Mouse (Mus musculus): ENCODE data around the gene Cela1. TPM values are rescaled to one million over a fixed set of nuclear protein-coding genes. Genes with fewer than 3 reads are reported as not detected.
A peak's percentile ranks its signal among the peaks of the same experiment; 100 is the strongest.

The Cela1 gene
- 2.8 TPM in 1 of 2 replicates, not detected in the other for total RNA-seq (2017)

GRCm38 (mm10) chr15:100687430-100687971 lies at the start of gene Cela1:
TSS of gene Cela1 (minus strand) at chr15:100687921.
- ATAC-seq (ENCODE audit: extremely low read depth, insufficient number of reproducible peaks, low FRiP score, poor library complexity, severe bottlenecking): no peak

DNA sequence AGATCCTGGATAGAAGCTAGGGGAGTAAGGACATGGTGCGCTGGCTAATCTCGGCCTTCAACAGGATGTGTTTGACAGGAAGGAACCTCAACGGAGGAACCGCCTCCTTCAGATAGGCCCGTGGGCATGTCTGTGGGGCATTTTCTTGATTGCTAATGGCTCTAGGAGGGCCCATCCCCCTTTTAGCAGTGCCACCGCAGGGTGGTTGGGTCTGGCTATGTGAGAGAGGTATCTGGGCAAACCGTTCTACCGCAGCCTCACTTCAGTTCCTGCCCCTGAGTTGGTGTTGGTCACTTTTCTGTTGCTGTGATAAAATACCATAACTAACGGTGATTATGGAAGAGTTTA lies 48.2 kb upstream of the Cela1 start:
- ATAC-seq (ENCODE audit: extremely low read depth, insufficient number of reproducible peaks, low FRiP score, poor library complexity, severe bottlenecking): no peak

DNA sequence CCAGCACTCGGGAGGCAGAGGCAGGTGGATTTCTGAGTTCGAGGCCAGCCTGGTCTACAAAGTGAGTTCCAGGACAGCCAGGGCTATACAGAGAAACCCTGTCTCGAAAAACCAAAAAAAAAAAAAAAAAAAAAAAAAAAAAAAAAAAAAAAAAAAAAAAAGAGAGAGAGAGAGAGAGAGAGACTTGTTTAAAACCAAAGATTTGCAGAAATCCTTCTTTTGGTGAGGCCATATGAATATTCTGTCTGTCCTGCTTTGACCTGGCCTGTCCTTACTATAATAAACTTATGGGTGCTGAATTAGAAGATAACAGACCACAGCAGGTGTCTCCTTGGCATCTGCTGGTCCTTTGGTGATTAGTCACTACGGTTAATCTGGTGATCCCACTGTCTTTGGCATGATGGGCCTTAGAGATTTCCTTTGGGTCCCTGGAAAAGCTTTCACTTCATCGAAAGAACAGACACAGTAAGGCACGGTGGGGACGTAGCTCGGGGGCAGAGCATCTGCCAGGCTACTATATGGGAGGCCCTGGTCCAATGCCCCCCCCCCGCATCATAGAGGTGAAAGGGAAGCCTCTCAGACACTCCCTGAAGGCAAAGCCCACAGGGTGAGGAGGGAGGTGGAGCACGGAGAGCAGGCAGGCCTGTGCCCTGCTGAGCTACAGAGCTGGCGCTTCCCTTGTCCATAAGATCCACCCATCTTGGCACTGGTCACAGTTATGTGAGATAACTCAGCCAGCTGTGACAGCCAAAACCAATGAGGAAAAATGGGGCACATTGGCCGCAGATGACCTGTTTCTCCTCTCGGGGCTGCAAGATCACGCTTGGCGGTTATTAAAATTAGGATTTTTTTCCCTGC lies 47.6 kb upstream of the Cela1 start:
- no peak for ATAC-seq (ENCODE audit: extremely low read depth, insufficient number of reproducible peaks, low FRiP score, poor library complexity, severe bottlenecking)

DNA sequence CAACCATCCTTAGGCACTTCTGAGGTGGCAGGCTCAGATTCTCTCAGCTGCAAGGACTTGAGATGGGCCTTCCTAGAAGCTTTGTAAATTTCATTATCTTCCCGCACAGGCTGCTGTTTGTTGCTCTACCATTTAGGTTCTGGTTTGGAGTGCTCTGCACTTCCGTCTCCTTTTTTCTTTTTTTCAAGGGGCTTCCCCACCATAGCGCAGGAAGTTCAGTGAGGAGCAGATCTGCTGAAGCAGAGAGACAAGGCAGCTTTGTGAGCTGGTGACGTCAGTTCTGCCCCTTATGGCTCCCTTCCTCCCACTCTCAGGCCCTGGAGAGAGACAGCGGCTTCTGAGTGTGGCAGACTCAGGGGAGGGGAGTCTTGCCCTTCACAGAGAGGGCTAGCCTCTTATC lies 44.9 kb upstream of the Cela1 start:
- ATAC-seq (ENCODE audit: extremely low read depth, insufficient number of reproducible peaks, low FRiP score, poor library complexity, severe bottlenecking): peak; percentile 80

DNA sequence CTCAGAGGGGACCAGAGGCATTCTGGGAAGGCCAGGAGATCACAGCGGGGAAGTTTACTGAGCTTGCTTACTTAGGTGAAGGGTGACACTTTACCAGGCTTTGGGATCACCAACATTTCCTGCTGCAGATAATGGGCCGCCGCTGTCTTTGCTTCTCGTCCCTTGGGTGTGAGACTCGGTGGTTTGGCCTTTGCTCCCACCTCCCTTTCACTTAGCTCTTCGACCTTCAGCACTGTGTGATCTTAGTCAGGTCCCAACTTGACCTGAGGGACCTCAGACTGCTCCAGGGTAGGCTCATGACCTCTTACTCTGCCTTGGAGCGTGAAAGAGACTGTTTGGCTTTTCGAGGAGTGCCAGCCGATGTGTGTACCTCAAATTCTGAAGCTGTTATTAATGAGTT lies 43.4 kb upstream of the Cela1 start:
- no peak for ATAC-seq (ENCODE audit: extremely low read depth, insufficient number of reproducible peaks, low FRiP score, poor library complexity, severe bottlenecking)

- peak; percentile 34 for ATAC-seq (ENCODE audit: extremely low read depth, insufficient number of reproducible peaks, low FRiP score, poor library complexity, severe bottlenecking)
Observed at GRCm38 (mm10) chr15:100729281-100729985, 41.7 kb upstream of the Cela1 start, which contains the start of gene Galnt6. TSS of gene Galnt6 (minus strand) at chr15:100729376.

GRCm38 (mm10) chr15:100728586-100728985 lies 40.9 kb upstream of the Cela1 start:
- peak; percentile 36; the same call in 1 of the 2 replicates for ATAC-seq (ENCODE audit: extremely low read depth, insufficient number of reproducible peaks, low FRiP score, poor library complexity, severe bottlenecking)

GRCm38 (mm10) chr15:100727834-100728233 lies 40.1 kb upstream of the Cela1 start:
- ATAC-seq (ENCODE audit: extremely low read depth, insufficient number of reproducible peaks, low FRiP score, poor library complexity, severe bottlenecking): no peak

DNA sequence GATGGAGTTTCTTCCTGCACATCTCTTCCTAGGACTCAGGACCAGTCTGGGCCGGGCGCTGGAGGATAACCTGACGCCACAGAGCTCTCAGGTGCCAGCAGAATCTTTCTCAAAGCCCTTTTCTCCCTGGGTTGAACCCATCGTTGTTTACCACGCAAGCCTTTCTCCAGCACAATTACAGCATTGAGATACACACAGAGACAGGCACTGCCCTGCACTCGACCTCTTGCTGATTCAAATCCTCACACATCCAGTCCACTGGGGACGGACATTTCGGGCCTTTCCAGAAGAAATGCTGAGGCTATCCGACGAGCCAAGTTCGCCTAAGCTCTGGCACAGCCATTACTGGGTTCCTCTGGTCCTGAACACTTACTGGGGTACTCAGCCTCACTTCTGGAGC lies 39.0 kb upstream of the Cela1 start:
- no peak for ATAC-seq (ENCODE audit: extremely low read depth, insufficient number of reproducible peaks, low FRiP score, poor library complexity, severe bottlenecking)

- ATAC-seq (ENCODE audit: extremely low read depth, insufficient number of reproducible peaks, low FRiP score, poor library complexity, severe bottlenecking): no peak
Observed at GRCm38 (mm10) chr15:100723505-100723904, 35.8 kb upstream of the Cela1 start.

- no peak for ATAC-seq (ENCODE audit: extremely low read depth, insufficient number of reproducible peaks, low FRiP score, poor library complexity, severe bottlenecking)
Observed at GRCm38 (mm10) chr15:100722564-100722963, 34.8 kb upstream of the Cela1 start.

- ATAC-seq (ENCODE audit: extremely low read depth, insufficient number of reproducible peaks, low FRiP score, poor library complexity, severe bottlenecking): no peak
Observed at GRCm38 (mm10) chr15:100722026-100722425, 34.3 kb upstream of the Cela1 start.

- ATAC-seq (ENCODE audit: extremely low read depth, insufficient number of reproducible peaks, low FRiP score, poor library complexity, severe bottlenecking): no peak
Observed at GRCm38 (mm10) chr15:100721445-100721844, 33.7 kb upstream of the Cela1 start.

DNA sequence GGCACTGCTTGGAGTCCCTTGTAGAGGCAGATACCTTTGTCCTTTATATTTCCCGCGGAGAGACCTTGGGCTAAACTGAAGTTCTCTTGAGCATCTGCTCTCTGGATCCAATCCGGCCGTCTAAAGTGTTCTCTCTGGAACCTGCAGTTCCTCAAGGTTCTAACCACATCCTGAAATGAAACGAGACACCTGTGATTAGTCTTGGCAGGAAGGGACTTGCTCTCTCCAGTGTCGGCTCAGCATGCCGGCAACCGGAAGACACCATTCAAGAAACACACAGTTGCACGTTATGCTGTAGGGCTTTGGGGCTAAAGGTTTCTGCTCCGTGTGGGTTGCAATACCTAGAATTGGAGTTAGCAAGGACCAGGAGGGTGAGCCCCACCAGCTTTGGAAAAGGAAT lies 32.3 kb upstream of the Cela1 start:
- ATAC-seq (ENCODE audit: extremely low read depth, insufficient number of reproducible peaks, low FRiP score, poor library complexity, severe bottlenecking): no peak

DNA sequence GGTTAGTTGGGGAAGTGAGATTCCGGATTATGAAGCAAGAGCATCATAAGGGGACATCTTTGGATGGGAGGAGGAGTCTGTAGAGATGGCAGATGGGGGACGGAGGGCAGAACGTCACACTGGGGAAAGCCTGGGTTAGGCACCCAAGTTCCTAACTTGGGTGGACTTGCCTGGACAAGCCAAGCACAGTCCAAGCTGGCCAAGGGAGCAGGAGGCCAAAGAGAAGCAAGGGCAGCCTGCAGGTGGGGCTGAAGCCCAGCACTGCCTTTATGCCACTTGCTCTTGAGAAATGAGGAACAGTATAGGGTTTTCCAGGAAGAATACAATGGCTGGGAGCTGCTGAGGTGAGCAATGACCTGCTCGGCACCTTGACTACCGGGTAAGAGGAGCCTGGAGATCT lies 31.5 kb upstream of the Cela1 start:
- no peak for ATAC-seq (ENCODE audit: extremely low read depth, insufficient number of reproducible peaks, low FRiP score, poor library complexity, severe bottlenecking)

GRCm38 (mm10) chr15:100718572-100718971 lies 30.9 kb upstream of the Cela1 start:
- no peak for ATAC-seq (ENCODE audit: extremely low read depth, insufficient number of reproducible peaks, low FRiP score, poor library complexity, severe bottlenecking)

GRCm38 (mm10) chr15:100717933-100718332 lies 30.2 kb upstream of the Cela1 start:
- no peak for ATAC-seq (ENCODE audit: extremely low read depth, insufficient number of reproducible peaks, low FRiP score, poor library complexity, severe bottlenecking)

DNA sequence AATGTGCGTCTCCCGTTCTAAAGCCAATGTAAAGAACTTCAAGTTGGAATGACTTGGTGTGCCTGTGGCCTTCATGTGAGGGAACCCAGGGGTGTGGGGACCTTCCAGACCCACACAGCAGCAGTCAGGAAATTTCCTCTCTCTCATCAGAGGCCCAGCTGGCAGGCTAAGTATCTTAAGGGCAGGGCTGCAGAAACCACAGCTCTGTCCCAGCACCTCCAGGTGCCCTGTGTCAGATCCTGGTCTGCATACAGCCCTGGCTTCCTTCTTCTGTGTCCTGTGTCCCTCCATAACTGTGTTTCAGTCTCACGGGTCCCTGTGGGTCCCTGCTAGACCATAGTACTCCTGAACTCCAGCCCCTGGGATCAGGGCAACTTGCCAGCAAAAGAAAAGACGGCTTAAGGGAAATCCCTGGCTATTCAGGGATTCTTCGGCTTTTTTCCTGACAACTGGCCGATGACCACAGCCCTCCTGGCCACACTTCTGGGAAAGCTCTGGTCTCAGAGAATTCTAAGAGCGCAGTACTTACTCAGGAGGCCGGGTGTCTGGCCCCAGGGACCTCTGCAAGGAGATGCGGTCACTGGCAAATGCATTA lies 27.8 kb upstream of the Cela1 start:
- no peak for ATAC-seq (ENCODE audit: extremely low read depth, insufficient number of reproducible peaks, low FRiP score, poor library complexity, severe bottlenecking)

- no peak for ATAC-seq (ENCODE audit: extremely low read depth, insufficient number of reproducible peaks, low FRiP score, poor library complexity, severe bottlenecking)
Observed at GRCm38 (mm10) chr15:100714470-100714869, 26.7 kb upstream of the Cela1 start.

- ATAC-seq (ENCODE audit: extremely low read depth, insufficient number of reproducible peaks, low FRiP score, poor library complexity, severe bottlenecking): no peak
Observed at GRCm38 (mm10) chr15:100710838-100711237, 23.1 kb upstream of the Cela1 start.

Measured in neutrophil, adult 5-6 weeks (primary cell).